Mouse (Mus musculus) macrophage (primary cell): ENCODE data around the gene Nupl2. TPM values are rescaled to one million over a fixed set of nuclear protein-coding genes. Genes with fewer than 3 reads are reported as not detected.

ENCODE experiments used
- H3K27ac ChIP-seq: fragments of 350-480 bp; formaldehyde crosslinking; 2 replicates; pipeline ENCODE4 v1.9.0; 2021
- H3K36me3 ChIP-seq: fragments of 350-480 bp; formaldehyde crosslinking; 2 replicates; pipeline ENCODE4 v1.9.0; 2021; ENCODE audit errors: inconsistent target
- H3K4me3 ChIP-seq: fragments of 350-480 bp; formaldehyde crosslinking; 2 replicates; pipeline ENCODE4 v1.9.0; 2021; ENCODE audit errors: inconsistent target
- H3K79me2 ChIP-seq: fragments of 350-480 bp; formaldehyde crosslinking; 2 replicates; pipeline ENCODE4 v1.9.0; 2021; ENCODE audit errors: inconsistent target
- WGBS: methylation state at CpG from one replicate; pipeline ENCODE4 v1.1.7; 2026; ENCODE audit warnings: inconsistent platforms; ENCODE audit not compliant: missing documents; 5-methylcytosine and 5-hydroxymethylcytosine counted together
- polyA plus RNA-seq: library from polyadenylated mRNA; stranded (reverse); fragments of 250-400 nt; gene quantifications from 3 replicates; pipeline ENCODE4 v1.2.4, GENCODE M21; 2018; ENCODE audit warnings: inconsistent platforms

Gene Nupl2
- polyA plus RNA-seq, 1 experiment from 2014 or later: 5.9 TPM

GRCm38 (mm10) chr5:24183096-24183495 lies 18.3 kb downstream of the Nupl2 start:
- peaks cover 28% of the 10 kb centered on the region; the same call in 1 of the 2 replicates for H3K36me3 ChIP-seq
- no peak overlapping the region for H3K4me3 ChIP-seq
- H3K27ac ChIP-seq: no peak overlapping the region
- no peaks in the 10 kb centered on the region for H3K79me2 ChIP-seq
- 88% methylated on average over 6 of the region's 6 CpGs for WGBS

- 98% methylated on average over 5 of the region's 5 CpGs for WGBS
- Histone ChIP-seq H3K4me3 (no peak overlapping the region), H3K36me3 (peaks cover 28% of the 10 kb centered on the region; the same call in 1 of the 2 replicates), H3K79me2 (no peaks in the 10 kb centered on the region), H3K27ac (no peak overlapping the region)
Observed at GRCm38 (mm10) chr5:24184011-24184410, 19.2 kb downstream of the Nupl2 start.

GRCm38 (mm10) chr5:24188476-24188875 lies 23.7 kb downstream of the Nupl2 start:
- no peaks in the 10 kb centered on the region for H3K79me2 ChIP-seq
- WGBS: 68% methylated on average over 4 of the region's 4 CpGs
- H3K36me3 ChIP-seq: peaks cover 7% of the 10 kb centered on the region; the same call in 1 of the 2 replicates
- H3K4me3 ChIP-seq: no peak overlapping the region
- H3K27ac ChIP-seq: no peak overlapping the region

- WGBS: 87% methylated on average over 2 of the region's 2 CpGs
- H3K4me3 ChIP-seq: no peak overlapping the region
Observed at GRCm38 (mm10) chr5:24191821-24192220, 27.1 kb downstream of the Nupl2 start.

GRCm38 (mm10) chr5:24201006-24201405 lies 36.2 kb downstream of the Nupl2 start:
- H3K27ac ChIP-seq: no peak overlapping the region
- H3K79me2 ChIP-seq: no peaks in the 10 kb centered on the region
- 11% methylated on average over 3 of the region's 4 CpGs for WGBS
- no peaks in the 10 kb centered on the region for H3K36me3 ChIP-seq
- H3K4me3 ChIP-seq: no peak overlapping the region

More at GRCm38 (mm10) chr5:24191821-24192220, 27.1 kb downstream of the Nupl2 start:
- Histone ChIP-seq H3K27ac (no peak overlapping the region), H3K36me3 (no peaks in the 10 kb centered on the region), H3K79me2 (no peaks in the 10 kb centered on the region)

GRCm38 (mm10) chr5:24202492-24202891 lies 37.7 kb downstream of the Nupl2 start:
- Histone ChIP-seq H3K36me3 (no peaks in the 10 kb centered on the region), H3K27ac (no peak overlapping the region), H3K79me2 (no peaks in the 10 kb centered on the region), H3K4me3 (no peak overlapping the region)
- 91% methylated on average over 5 of the region's 5 CpGs for WGBS

GRCm38 (mm10) chr5:24203266-24203665 lies 38.5 kb downstream of the Nupl2 start:
- H3K36me3 ChIP-seq: no peaks in the 10 kb centered on the region
- no peak overlapping the region for H3K27ac ChIP-seq
- no peak overlapping the region for H3K4me3 ChIP-seq
- WGBS: 87% methylated on average over 5 of the region's 5 CpGs
- no peaks in the 10 kb centered on the region for H3K79me2 ChIP-seq

- no peak overlapping the region for H3K4me3 ChIP-seq
- no peaks in the 10 kb centered on the region for H3K36me3 ChIP-seq
- H3K27ac ChIP-seq: no peak overlapping the region
- WGBS: 73% methylated on average over 10 of the region's 10 CpGs
- no peaks in the 10 kb centered on the region for H3K79me2 ChIP-seq
Observed at GRCm38 (mm10) chr5:24207965-24208364, 43.2 kb downstream of the Nupl2 start.

- H3K4me3 ChIP-seq: no peak overlapping the region
- H3K27ac ChIP-seq: no peak overlapping the region
- H3K79me2 ChIP-seq: no peaks in the 10 kb centered on the region
- 48% methylated on average over 5 of the region's 5 CpGs for WGBS
- no peaks in the 10 kb centered on the region for H3K36me3 ChIP-seq
Observed at GRCm38 (mm10) chr5:24208505-24208904, 43.7 kb downstream of the Nupl2 start.

GRCm38 (mm10) chr5:24213861-24214546 lies 49.2 kb downstream of the Nupl2 start:
- no peaks in the 10 kb centered on the region for H3K36me3 ChIP-seq
- no peak overlapping the region for H3K27ac ChIP-seq
- H3K79me2 ChIP-seq: no peaks in the 10 kb centered on the region
- 76% methylated on average over 3 of the region's 3 CpGs for WGBS
- no peak overlapping the region for H3K4me3 ChIP-seq

- WGBS: 100% methylated on average over 1 of the region's 1 CpGs
- H3K27ac ChIP-seq: no peak overlapping the region
- H3K36me3 ChIP-seq: no peaks in the 10 kb centered on the region
- H3K79me2 ChIP-seq: no peaks in the 10 kb centered on the region
- no peak overlapping the region for H3K4me3 ChIP-seq
Observed at GRCm38 (mm10) chr5:24214547-24214878, 49.8 kb downstream of the Nupl2 start.

- H3K36me3 ChIP-seq: no peaks in the 10 kb centered on the region
- no peak overlapping the region for H3K27ac ChIP-seq
- H3K79me2 ChIP-seq: no peaks in the 10 kb centered on the region
- no peak overlapping the region for H3K4me3 ChIP-seq
- WGBS: 88% methylated on average over 1 of the region's 1 CpGs
Observed at GRCm38 (mm10) chr5:24214900-24215299, 50.1 kb downstream of the Nupl2 start.

Other genes with a start within 250 kb of the Nupl2 start
- gene Fam126a, start 134.3 kb upstream of the Nupl2 start, polyA plus RNA-seq: 26.1 to 41.3 TPM (median 35.1 TPM) in 3 replicates
- 17.4 to 22.2 TPM (median 17.4 TPM) in 3 replicates for gene Klhl7, start 64.4 kb upstream of the Nupl2 start, polyA plus RNA-seq
- 0.16 TPM in 1 of 3 replicates, not detected in the others for gene Kcnh2, start 186.6 kb downstream of the Nupl2 start, polyA plus RNA-seq
- 0.12 TPM in 1 of 3 replicates, not detected in the others for gene Nos3, start 199.8 kb downstream of the Nupl2 start, polyA plus RNA-seq
- gene Atg9b, start 227.2 kb downstream of the Nupl2 start, polyA plus RNA-seq: 0.67 to 4.7 TPM (median 1.4 TPM) in 3 replicates
- 9.0 to 25.4 TPM (median 23.2 TPM) in 3 replicates for gene Abcb8, start 228.7 kb downstream of the Nupl2 start, polyA plus RNA-seq
- not detected in 3 replicates for gene Asic3, start 248.4 kb downstream of the Nupl2 start, polyA plus RNA-seq